Comparison of ENCODE assay signal across 8 mouse cellular contexts in genomic region chr10:70096366-70097188, GRCm38 (mm10). TPM values are rescaled to one million over a fixed set of nuclear protein-coding genes. Genes with fewer than 3 reads are reported as not detected.
DNase-seq lines count a peak whose midpoint lies in the region; ATAC-seq and TF ChIP-seq lines count a peak whose summit lies in the region.

Gene Ccdc6, plus strand, starts transcription at chr10:70097121.

- peak within 1 kb of the TSS; percentile 90 for H3K9ac ChIP-seq in embryonic facial prominence, embryonic 15.5 days
- peak within 1 kb of the TSS; percentile 91 for H3K9ac ChIP-seq in kidney, embryonic 14.5 days (ENCODE audit: low read depth, low read length)
- peak within 1 kb of the TSS; percentile 92 for H3K9ac ChIP-seq in liver, adult 2 months (ENCODE audit: low read depth, low read length)

- DNase-seq in 416B (ENCODE audit: low read depth): peak; percentile 64
- peak; percentile 75 to 81 for DNase-seq in heart, adult 9 months (ENCODE audit: low spot score in 2 of 2)
- DNase-seq in liver, adult 2 months (ENCODE audit: extremely low read depth, low read depth, low spot score): peak; percentile 70
- peak; percentile 85 to 87 for DNase-seq in spleen, postnatal 36 days (ENCODE audit: low spot score in 2 of 2)

- H3K4me1 ChIP-seq in bone marrow, adult 2 months (ENCODE audit: control insufficient read depth, insufficient read depth, low read length): peaks cover 3% of the 10 kb centered on the region
- H3K4me1 ChIP-seq in embryonic facial prominence, embryonic 15.5 days: peaks cover 40% of the 10 kb centered on the region
- H3K4me1 ChIP-seq in kidney, embryonic 14.5 days (ENCODE audit: control insufficient read depth, insufficient read depth, low read length): peaks cover 19% of the 10 kb centered on the region
- peaks cover 17% of the 10 kb centered on the region for H3K4me1 ChIP-seq in liver, adult 2 months (ENCODE audit: control insufficient read depth, insufficient read depth, low read length)

- H3K36me3 ChIP-seq in embryonic facial prominence, embryonic 15.5 days: no peaks in the 10 kb centered on the region
- no peaks in the 10 kb centered on the region for H3K36me3 ChIP-seq in kidney, embryonic 14.5 days (ENCODE audit: control insufficient read depth, insufficient read depth, low read length)
- no peaks in the 10 kb centered on the region for H3K36me3 ChIP-seq in liver, adult 2 months (ENCODE audit: control insufficient read depth, insufficient read depth, low read length)

- H3K27me3 ChIP-seq in embryonic facial prominence, embryonic 15.5 days: no peaks in the 10 kb centered on the region
- no peaks in the 10 kb centered on the region for H3K27me3 ChIP-seq in kidney, embryonic 14.5 days (ENCODE audit: control insufficient read depth, insufficient read depth, low read length)
- no peaks in the 10 kb centered on the region for H3K27me3 ChIP-seq in liver, adult 2 months (ENCODE audit: control insufficient read depth, insufficient read depth, low read length)

- H3K4me3 ChIP-seq in bone marrow, adult 2 months (replicated peaks; ENCODE audit: control insufficient read depth, low read depth, low read length): peak within 1 kb of the TSS; percentile 88
- H3K4me3 ChIP-seq in embryonic facial prominence, embryonic 15.5 days (replicated peaks): peak within 1 kb of the TSS; percentile 97
- peak within 1 kb of the TSS; percentile 94 for H3K4me3 ChIP-seq in kidney, embryonic 14.5 days (ENCODE audit: low read length)
- H3K4me3 ChIP-seq in liver, adult 2 months (ENCODE audit: insufficient read depth, low read depth, low read length): peak within 1 kb of the TSS; percentile 89

- 4% methylated on average over 68 of the region's 77 CpGs for WGBS in bone marrow, adult 2 months
- WGBS in embryonic facial prominence, embryonic 15.5 days: under 1% methylated on average over 44 of the region's 77 CpGs
- WGBS in kidney, embryonic 14.5 days: 1% methylated on average over 41 of the region's 77 CpGs
- WGBS in liver, adult 2 months: 3% methylated on average over 62 of the region's 77 CpGs

- peaks cover 28% of the 10 kb centered on the region for H3K79me2 ChIP-seq in liver, adult 2 months (ENCODE audit: control insufficient read depth, insufficient read depth, low read length)

- peak within 1 kb of the TSS; percentile 88 for H3K27ac ChIP-seq in bone marrow, adult 2 months (ENCODE audit: control insufficient read depth, insufficient read depth, low read depth, low read length, poor library complexity)
- peak within 1 kb of the TSS; percentile 89 for H3K27ac ChIP-seq in embryonic facial prominence, embryonic 15.5 days (replicated peaks)
- H3K27ac ChIP-seq in kidney, embryonic 14.5 days (ENCODE audit: low read depth, low read length): peak within 1 kb of the TSS; percentile 91
- peak within 1 kb of the TSS; percentile 86 for H3K27ac ChIP-seq in liver, adult 2 months (replicated peaks; ENCODE audit: insufficient read depth, low read depth, low read length)

- ATAC-seq in embryonic facial prominence, embryonic 15.5 days (ENCODE audit: insufficient number of reproducible peaks, low FRiP score, low TSS enrichment, low read depth): peak; percentile 85
- peak; percentile 85 for ATAC-seq in kidney, embryonic 14.5 days (ENCODE audit: low FRiP score, low TSS enrichment)
- peak; percentile 45; the same call in 1 of the 2 replicates for ATAC-seq in monocyte, adult 5-6 weeks (replicated peaks; ENCODE audit: insufficient number of reproducible peaks, low FRiP score, low TSS enrichment, poor library complexity, severe bottlenecking)

- H3K4me2 ChIP-seq in embryonic facial prominence, embryonic 15.5 days (replicated peaks): peak within 1 kb of the TSS; percentile 84
- H3K4me2 ChIP-seq in kidney, embryonic 14.5 days (replicated peaks; ENCODE audit: low read depth, low read length): peak within 1 kb of the TSS; percentile 90

- TF ChIP-seq POLR2A in bone marrow, adult 2 months (IDR thresholded peaks at IDR 0.05; ENCODE audit: borderline replicate concordance, control insufficient read depth, low read depth, low read length): no peak; the same call in 1 of the 2 replicates
- 0 out of 2 replicates have a peak, but pooled peaks have one; percentile 34 for TF ChIP-seq POLR2A in liver, adult 2 months (IDR thresholded peaks at IDR 0.05; ENCODE audit: extremely low read depth, insufficient read depth, low read length)

- H3K9me3 ChIP-seq in embryonic facial prominence, embryonic 15.5 days (replicated peaks): no peaks in the 10 kb centered on the region
- H3K9me3 ChIP-seq in kidney, embryonic 14.5 days (ENCODE audit: control insufficient read depth, low read length): no peaks in the 10 kb centered on the region

- peak; percentile 39; the same call in 1 of the 2 replicates for TF ChIP-seq CTCF in bone marrow, adult 2 months (IDR thresholded peaks at IDR 0.05; ENCODE audit: control insufficient read depth, insufficient read depth, low read length)
- peak; percentile 70 for TF ChIP-seq CTCF in liver, adult 2 months (IDR thresholded peaks at IDR 0.05; ENCODE audit: low read depth, low read length)

RNA-seq across cellular contexts. Expression of gene Ccdc6, which starts in this region (rescaled TPM):
- polyA plus RNA-seq in bone marrow, adult 2 months (2011; ENCODE audit: insufficient read depth, insufficient read length, low replicate concordance, missing spikeins): 17.0 and 19.1 TPM in 2 replicates
- 13.5 and 15.2 TPM in 2 replicates for polyA plus RNA-seq in embryonic facial prominence, embryonic 15.5 days (2015; fragmentation: Nextera tagmentation; extraction: Ambion mirVana)
- polyA plus RNA-seq in kidney, embryonic 14.5 days (2014; fragmentation: Nextera tagmentation; extraction: Ambion mirVana): 36.4 and 39.6 TPM in 2 replicates
- total RNA-seq in liver, adult 2 months (2014; rRNA removed): 8.4 and 10.1 TPM in 2 replicates
- 10.5 and 10.7 TPM in 2 replicates for polyA plus RNA-seq in liver, adult 2 months (2012; rRNA removed)
- total RNA-seq in monocyte, adult 5-6 weeks (2017): 9.9 to 21.5 TPM (median 17.3 TPM) in 3 replicates

Comparison
In these comparisons a context has a peak if more than half of its experiments do, and no peak if none do; other contexts are left out.
1. Peak in every context shown above with its lines: DNase-seq, ATAC-seq, H3K4me3 ChIP-seq and H3K27ac ChIP-seq.